Mouse (Mus musculus): ENCODE data around the gene Parp11.

DNA sequence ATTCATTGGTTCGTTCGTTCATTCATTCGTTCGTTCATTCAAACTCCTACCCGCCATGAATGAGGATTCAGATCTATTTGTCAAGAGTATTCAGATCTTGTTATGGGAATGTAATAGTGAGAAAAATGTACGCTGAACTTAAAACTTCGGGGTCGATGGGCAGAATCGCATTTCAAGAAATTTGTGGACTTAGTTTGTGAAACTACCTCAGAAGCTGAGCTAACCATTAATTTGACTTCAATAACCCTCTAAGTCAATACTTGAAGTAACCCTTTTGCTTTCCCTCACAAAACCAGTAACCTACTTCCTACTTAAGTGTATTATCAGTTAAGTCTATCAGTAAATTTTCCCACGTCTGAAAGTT is 7.7 kb downstream of the Parp11 start:
- no peak for TF ChIP-seq USF1 (IDR thresholded peaks at IDR 0.05; ENCODE audit: low read depth)
- TF ChIP-seq E2F4 (IDR thresholded peaks at IDR 0.05; ENCODE audit: insufficient read depth), result no peak
- TF ChIP-seq CEBPB (IDR thresholded peaks at IDR 0.05; ENCODE audit: insufficient read depth, poor library complexity, severe bottlenecking), result no peak
- no peak for TF ChIP-seq POLR2A (IDR thresholded peaks at IDR 0.05; ENCODE audit: insufficient read length, low read depth)

All from myocyte (in vitro differentiated cells).